Mouse (Mus musculus): ENCODE measurements at regions not wholly inside any gene's neighbourhood (a gene's known extent, or its start where the extent isn't known, plus 50 kb on each side); places are given as distances from the start of the nearest gene placed in this dataset.
A peak's percentile ranks its signal among the peaks of the same experiment; 100 is the strongest.

GRCm38 (mm10) chr14:102885240-102885598 is 97.2 kb downstream of the Kctd12 start:
- WGBS (ENCODE audit: insufficient replicate concordance): 77% methylated on average over 2 of the region's 2 CpGs
- DNase-seq: no peak
- H3K27ac ChIP-seq (ENCODE audit: low read depth): no peak overlapping the region
- no peak overlapping the region for H3K9ac ChIP-seq (replicated peaks)
- peaks cover 6% of the 10 kb centered on the region for H3K4me1 ChIP-seq (ENCODE audit: insufficient read depth)
- no peak for ATAC-seq
- no peak for TF ChIP-seq CTCF (IDR thresholded peaks at IDR 0.05; ENCODE audit: low read depth)
- no peak for TF ChIP-seq EP300 (IDR thresholded peaks at IDR 0.05; ENCODE audit: low read depth)
- H3K9me3 ChIP-seq (ENCODE audit: low read length): no peaks in the 10 kb centered on the region
- H3K27me3 ChIP-seq (ENCODE audit: insufficient read depth, low read length): no peaks in the 10 kb centered on the region
- no peak overlapping the region for H3K4me2 ChIP-seq (ENCODE audit: low read depth, low read length)
- no peak overlapping the region for H3K4me3 ChIP-seq (ENCODE audit: low read depth, low read length)
- no peaks in the 10 kb centered on the region for H3K36me3 ChIP-seq (replicated peaks; ENCODE audit: insufficient read depth, low read length)

- ATAC-seq (no peak), DNase-seq (no peak)
- H3K9me3 ChIP-seq (ENCODE audit: low read length): no peaks in the 10 kb centered on the region
- H3K27me3 ChIP-seq (ENCODE audit: insufficient read depth, low read length): no peaks in the 10 kb centered on the region
- peaks cover 6% of the 10 kb centered on the region for H3K4me1 ChIP-seq (ENCODE audit: insufficient read depth)
- TF ChIP-seq EP300 (IDR thresholded peaks at IDR 0.05; ENCODE audit: low read depth) (no peak), CTCF (IDR thresholded peaks at IDR 0.05; ENCODE audit: low read depth) (no peak)
- WGBS (ENCODE audit: insufficient replicate concordance): 68% methylated on average over 10 of the region's 10 CpGs
- H3K4me2 ChIP-seq (ENCODE audit: low read depth, low read length): no peak overlapping the region
- H3K9ac ChIP-seq (replicated peaks): no peak overlapping the region
- no peak overlapping the region for H3K27ac ChIP-seq (ENCODE audit: low read depth)
- H3K36me3 ChIP-seq (replicated peaks; ENCODE audit: insufficient read depth, low read length): no peaks in the 10 kb centered on the region
- H3K4me3 ChIP-seq (ENCODE audit: low read depth, low read length): no peak overlapping the region
Measured at GRCm38 (mm10) chr14:102884539-102885239, 97.7 kb downstream of the Kctd12 start.

DNA sequence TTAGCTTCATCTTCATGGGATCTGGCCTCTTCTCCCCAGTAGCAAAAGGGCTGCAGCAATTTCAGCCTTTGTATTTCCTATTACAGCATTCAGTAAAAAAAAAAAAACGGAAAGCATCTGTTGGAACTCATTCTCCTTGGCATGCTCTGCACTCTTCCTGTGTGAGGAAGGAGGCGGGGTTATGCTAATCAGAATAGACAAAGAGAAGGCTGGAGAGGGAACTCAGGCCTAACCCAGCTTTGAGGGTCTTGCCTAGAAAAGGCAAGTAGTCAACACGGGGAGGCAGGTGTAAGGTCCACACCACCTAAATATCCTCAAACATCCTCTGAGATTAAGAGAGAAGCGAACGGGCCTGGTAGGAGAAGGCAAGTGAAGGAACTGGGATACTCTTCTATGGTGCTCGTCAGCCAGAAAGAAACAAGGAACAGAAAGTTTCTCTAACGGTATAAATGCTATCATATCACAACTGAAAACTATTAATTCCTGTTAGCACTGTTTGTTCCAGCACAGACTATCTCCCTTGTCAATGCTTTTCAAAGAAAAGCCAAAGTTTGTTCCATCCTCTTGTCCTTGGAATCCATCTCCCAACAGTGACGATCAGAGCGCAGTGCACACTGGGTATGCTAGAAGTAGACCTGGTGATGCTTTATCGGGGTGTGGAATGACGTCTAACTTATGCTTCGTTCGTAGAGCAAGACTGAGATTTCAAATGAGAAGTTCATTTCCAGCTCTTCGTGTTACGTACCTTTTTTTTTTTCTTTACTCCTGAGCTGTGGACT is 98.9 kb downstream of the Kctd12 start:
- H3K4me3 ChIP-seq (ENCODE audit: low read depth, low read length): no peak overlapping the region
- peaks cover 6% of the 10 kb centered on the region for H3K4me1 ChIP-seq (ENCODE audit: insufficient read depth)
- no peak overlapping the region for H3K9ac ChIP-seq (replicated peaks)
- DNase-seq (no peak), ATAC-seq (peak; percentile 44)
- no peak overlapping the region for H3K4me2 ChIP-seq (ENCODE audit: low read depth, low read length)
- no peaks in the 10 kb centered on the region for H3K9me3 ChIP-seq (ENCODE audit: low read length)
- no peaks in the 10 kb centered on the region for H3K27me3 ChIP-seq (ENCODE audit: insufficient read depth, low read length)
- TF ChIP-seq EP300 (IDR thresholded peaks at IDR 0.05; ENCODE audit: low read depth): no peak
- no peak for TF ChIP-seq CTCF (IDR thresholded peaks at IDR 0.05; ENCODE audit: low read depth)
- no peaks in the 10 kb centered on the region for H3K36me3 ChIP-seq (replicated peaks; ENCODE audit: insufficient read depth, low read length)
- 68% methylated on average over 15 of the region's 15 CpGs for WGBS (ENCODE audit: insufficient replicate concordance)
- H3K27ac ChIP-seq (ENCODE audit: low read depth): peak overlapping the region; percentile 35

DNA sequence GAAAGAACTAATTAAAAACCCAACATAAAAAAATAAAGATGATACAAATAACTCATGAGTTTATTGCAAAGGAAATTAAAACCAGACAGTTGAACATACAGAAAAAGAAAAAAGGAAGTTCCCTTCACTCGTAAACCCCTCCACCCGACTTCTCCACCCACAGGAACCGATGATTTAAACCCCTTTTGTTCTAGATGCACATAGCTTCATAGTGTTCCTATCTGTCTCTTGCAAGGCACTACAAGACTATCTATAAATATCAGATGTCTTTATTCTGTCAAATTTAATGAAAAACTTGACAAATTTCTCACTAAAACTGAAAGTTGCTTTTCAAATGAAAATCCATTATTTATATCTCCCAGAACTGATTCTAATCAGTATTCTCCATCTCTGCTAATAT is 100.2 kb downstream of the Kctd12 start:
- Histone ChIP-seq H3K9ac (replicated peaks) (no peak overlapping the region), H3K27me3 (ENCODE audit: insufficient read depth, low read length) (no peaks in the 10 kb centered on the region), H3K4me3 (ENCODE audit: low read depth, low read length) (no peak overlapping the region), H3K9me3 (ENCODE audit: low read length) (no peaks in the 10 kb centered on the region), H3K4me2 (ENCODE audit: low read depth, low read length) (no peak overlapping the region), H3K27ac (ENCODE audit: low read depth) (no peak overlapping the region), H3K36me3 (replicated peaks; ENCODE audit: insufficient read depth, low read length) (no peaks in the 10 kb centered on the region), H3K4me1 (ENCODE audit: insufficient read depth) (peaks cover 6% of the 10 kb centered on the region)
- no peak for ATAC-seq
- TF ChIP-seq EP300 (IDR thresholded peaks at IDR 0.05; ENCODE audit: low read depth): no peak
- TF ChIP-seq CTCF (IDR thresholded peaks at IDR 0.05; ENCODE audit: low read depth): no peak
- no peak for DNase-seq
- 34% methylated on average over 3 of the region's 3 CpGs for WGBS (ENCODE audit: insufficient replicate concordance)

GRCm38 (mm10) chr14:102880658-102881083 is 101.8 kb downstream of the Kctd12 start:
- Histone ChIP-seq H3K27ac (ENCODE audit: low read depth) (no peak overlapping the region), H3K36me3 (replicated peaks; ENCODE audit: insufficient read depth, low read length) (no peaks in the 10 kb centered on the region), H3K4me1 (ENCODE audit: insufficient read depth) (peaks cover 6% of the 10 kb centered on the region), H3K9me3 (ENCODE audit: low read length) (no peaks in the 10 kb centered on the region), H3K9ac (replicated peaks) (no peak overlapping the region), H3K4me2 (ENCODE audit: low read depth, low read length) (no peak overlapping the region), H3K4me3 (ENCODE audit: low read depth, low read length) (no peak overlapping the region), H3K27me3 (ENCODE audit: insufficient read depth, low read length) (no peaks in the 10 kb centered on the region)
- ATAC-seq (no peak), DNase-seq (no peak)
- WGBS (ENCODE audit: insufficient replicate concordance): 75% methylated on average over 1 of the region's 1 CpGs
- TF ChIP-seq CTCF (IDR thresholded peaks at IDR 0.05; ENCODE audit: low read depth): no peak
- TF ChIP-seq EP300 (IDR thresholded peaks at IDR 0.05; ENCODE audit: low read depth): no peak

DNA sequence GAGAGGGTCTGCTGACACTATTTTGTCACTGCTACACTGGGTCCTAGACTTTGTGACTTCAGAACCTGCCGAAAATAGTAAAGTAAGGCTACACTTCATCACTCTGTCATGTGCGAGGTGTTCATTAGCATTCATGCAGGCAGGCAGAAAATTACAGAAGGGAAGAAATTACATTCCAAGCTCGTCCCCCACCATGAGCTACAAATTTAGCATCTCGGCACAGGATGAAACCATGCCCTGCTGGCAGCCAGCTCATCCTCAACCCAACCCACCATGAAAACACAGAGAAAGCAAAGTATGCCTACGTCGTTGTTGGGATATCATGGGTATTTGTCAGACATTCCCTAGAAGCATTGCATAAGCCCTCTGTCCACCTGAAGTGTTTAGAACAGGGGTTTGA is 103.9 kb downstream of the Kctd12 start:
- Histone ChIP-seq H3K27ac (ENCODE audit: low read depth) (no peak overlapping the region), H3K36me3 (replicated peaks; ENCODE audit: insufficient read depth, low read length) (no peaks in the 10 kb centered on the region), H3K4me1 (ENCODE audit: insufficient read depth) (peaks cover 4% of the 10 kb centered on the region), H3K27me3 (ENCODE audit: insufficient read depth, low read length) (no peaks in the 10 kb centered on the region), H3K4me3 (ENCODE audit: low read depth, low read length) (no peak overlapping the region), H3K9ac (replicated peaks) (no peak overlapping the region), H3K4me2 (ENCODE audit: low read depth, low read length) (no peak overlapping the region), H3K9me3 (ENCODE audit: low read length) (no peaks in the 10 kb centered on the region)
- no peak for TF ChIP-seq EP300 (IDR thresholded peaks at IDR 0.05; ENCODE audit: low read depth)
- TF ChIP-seq CTCF (IDR thresholded peaks at IDR 0.05; ENCODE audit: low read depth): no peak
- DNase-seq (no peak), ATAC-seq (no peak)
- 82% methylated on average over 6 of the region's 6 CpGs for WGBS (ENCODE audit: insufficient replicate concordance)
